Mouse (Mus musculus) forebrain, embryonic 16.5 days (tissue): Measurements from ENCODE around the gene Ackr2. TPM values are rescaled to one million over a fixed set of nuclear protein-coding genes. Genes with fewer than 3 reads are reported as not detected.

ENCODE experiments used
- ATAC-seq: fragments of 200-750 bp; cut with Nextera tagmentation; 2 replicates; pipeline ENCODE4 v1.8.0; 2017; ENCODE audit warnings: mild to moderate bottlenecking, moderate library complexity
- H3K27ac ChIP-seq: fragments of 300-500 bp; sonication (generic); 2 replicates; pipeline ENCODE4 v1.5.1; 2014; ENCODE audit warnings: low read length, control low read depth
- H3K27me3 ChIP-seq: fragments of 300-500 bp; sonication (generic); replicated peaks from 2 replicates; pipeline ENCODE4 v1.6.1; 2014; ENCODE audit warnings: low read length; ENCODE audit not compliant: control insufficient read depth, insufficient read depth
- H3K36me3 ChIP-seq: fragments of 300-500 bp; sonication (generic); 2 replicates; pipeline ENCODE4 v1.6.1; 2014; ENCODE audit not compliant: control insufficient read depth, insufficient read depth
- H3K4me1 ChIP-seq: fragments of 300-500 bp; sonication (generic); replicated peaks from 2 replicates; pipeline ENCODE4 v1.6.1; 2014; ENCODE audit warnings: low read length; ENCODE audit not compliant: control insufficient read depth, insufficient read depth
- H3K4me2 ChIP-seq: fragments of 300-500 bp; sonication (generic); 2 replicates; pipeline ENCODE4 v1.6.1; 2014; ENCODE audit warnings: mild to moderate bottlenecking, low read length, control low read depth
- H3K4me3 ChIP-seq: fragments of 300-500 bp; sonication (generic); replicated peaks from 2 replicates; pipeline ENCODE4 v1.5.1; 2014; ENCODE audit warnings: mild to moderate bottlenecking, low read length, control low read depth
- H3K9ac ChIP-seq: fragments of 300-500 bp; sonication (generic); replicated peaks from 2 replicates; pipeline ENCODE4 v1.6.1; 2014; ENCODE audit warnings: low read depth, low read length, control low read depth
- H3K9me3 ChIP-seq: fragments of 300-500 bp; sonication (generic); 2 replicates; pipeline ENCODE4 v1.6.1; 2016; ENCODE audit warnings: low read length; ENCODE audit not compliant: control insufficient read depth
- WGBS: fragments of 180-500 bp; shearing (Covaris S2); extraction: QIAGEN DNeasy Blood & Tissue Kit; methylation state at CpG from one replicate; pipeline ENCODE4 v1.1.7; 2014; 5-methylcytosine and 5-hydroxymethylcytosine counted together
- polyA plus RNA-seq: library from polyadenylated mRNA; unstranded; fragments of >200 nt; fragmentation: Nextera tagmentation; extraction: Ambion mirVana; gene quantifications from 2 replicates; pipeline ENCODE4 v1.2.1, GENCODE M21; 2015

The Ackr2 gene
- polyA plus RNA-seq, 1 experiment from 2014 or later, result 2.6 TPM

- H3K9ac ChIP-seq, result no peak overlapping the region
- ATAC-seq, result no peak
- no peaks in the 10 kb centered on the region for H3K9me3 ChIP-seq
- no peak overlapping the region for H3K4me3 ChIP-seq
- H3K4me1 ChIP-seq, result no peaks in the 10 kb centered on the region
- H3K27me3 ChIP-seq, result no peaks in the 10 kb centered on the region
- WGBS, result 92% methylated on average over 17 of the region's 17 CpGs
- H3K4me2 ChIP-seq, result no peak overlapping the region
- H3K27ac ChIP-seq, result no peak overlapping the region
- H3K36me3 ChIP-seq, result no peaks in the 10 kb centered on the region
Measured at GRCm38 (mm10) chr9:121908321-121908720, 10.2 kb downstream of the Ackr2 start.

- Histone ChIP-seq H3K36me3 (no peaks in the 10 kb centered on the region), H3K9me3 (no peaks in the 10 kb centered on the region), H3K4me3 (no peak overlapping the region), H3K9ac (no peak overlapping the region), H3K4me2 (no peak overlapping the region), H3K4me1 (no peaks in the 10 kb centered on the region), H3K27ac (no peak overlapping the region), H3K27me3 (no peaks in the 10 kb centered on the region)
- WGBS, result 87% methylated on average over 6 of the region's 6 CpGs
- no peak for ATAC-seq
Measured at GRCm38 (mm10) chr9:121909635-121910034, 11.5 kb downstream of the Ackr2 start.

GRCm38 (mm10) chr9:121911196-121911595, 13.0 kb downstream of the Ackr2 start:
- H3K9me3 ChIP-seq, result no peaks in the 10 kb centered on the region
- H3K27ac ChIP-seq, result no peak overlapping the region
- no peaks in the 10 kb centered on the region for H3K4me1 ChIP-seq
- WGBS, result 91% methylated on average over 7 of the region's 7 CpGs
- no peaks in the 10 kb centered on the region for H3K27me3 ChIP-seq
- H3K36me3 ChIP-seq, result no peaks in the 10 kb centered on the region
- H3K4me2 ChIP-seq, result no peak overlapping the region
- no peak for ATAC-seq
- no peak overlapping the region for H3K9ac ChIP-seq
- no peak overlapping the region for H3K4me3 ChIP-seq

- no peaks in the 10 kb centered on the region for H3K36me3 ChIP-seq
- H3K4me1 ChIP-seq, result no peaks in the 10 kb centered on the region
- ATAC-seq, result no peak
- H3K27me3 ChIP-seq, result no peaks in the 10 kb centered on the region
- 83% methylated on average over 4 of the region's 4 CpGs for WGBS
- no peak overlapping the region for H3K27ac ChIP-seq
- no peaks in the 10 kb centered on the region for H3K9me3 ChIP-seq
- H3K9ac ChIP-seq, result no peak overlapping the region
- no peak overlapping the region for H3K4me2 ChIP-seq
- no peak overlapping the region for H3K4me3 ChIP-seq
Measured at GRCm38 (mm10) chr9:121912786-121913185, 14.6 kb downstream of the Ackr2 start.

- no peak for ATAC-seq
- H3K27me3 ChIP-seq, result no peaks in the 10 kb centered on the region
- H3K4me2 ChIP-seq, result no peak overlapping the region
- H3K27ac ChIP-seq, result no peak overlapping the region
- 85% methylated on average over 8 of the region's 8 CpGs for WGBS
- H3K9ac ChIP-seq, result no peak overlapping the region
- no peaks in the 10 kb centered on the region for H3K36me3 ChIP-seq
- H3K9me3 ChIP-seq, result no peaks in the 10 kb centered on the region
- no peak overlapping the region for H3K4me3 ChIP-seq
- H3K4me1 ChIP-seq, result no peaks in the 10 kb centered on the region
Measured at GRCm38 (mm10) chr9:121914226-121914757, 16.1 kb downstream of the Ackr2 start.

- ATAC-seq, result no peak
- Histone ChIP-seq H3K4me1 (no peaks in the 10 kb centered on the region), H3K4me3 (no peak overlapping the region), H3K9me3 (no peaks in the 10 kb centered on the region), H3K36me3 (no peaks in the 10 kb centered on the region), H3K4me2 (no peak overlapping the region), H3K9ac (no peak overlapping the region), H3K27me3 (no peaks in the 10 kb centered on the region), H3K27ac (no peak overlapping the region)
- 90% methylated on average over 10 of the region's 10 CpGs for WGBS
Measured at GRCm38 (mm10) chr9:121915056-121915455, 16.9 kb downstream of the Ackr2 start.

GRCm38 (mm10) chr9:121916102-121916501, 17.9 kb downstream of the Ackr2 start, which contains the start of gene Cyp8b1:
TSS of gene Cyp8b1 (minus strand) at chr9:121916305.
- Histone ChIP-seq H3K9me3 (no peaks in the 10 kb centered on the region), H3K9ac (no peak within 1 kb of the TSS), H3K4me3 (no peak within 1 kb of the TSS), H3K4me1 (no peaks in the 10 kb centered on the region), H3K27ac (no peak within 1 kb of the TSS), H3K4me2 (no peak within 1 kb of the TSS), H3K27me3 (no peaks in the 10 kb centered on the region), H3K36me3 (no peaks in the 10 kb centered on the region)
- no peak for ATAC-seq
- 80% methylated on average over 8 of the region's 8 CpGs for WGBS

GRCm38 (mm10) chr9:121919027-121919501, 20.9 kb downstream of the Ackr2 start:
- no peak overlapping the region for H3K9ac ChIP-seq
- no peak overlapping the region for H3K4me3 ChIP-seq
- H3K27ac ChIP-seq, result no peak overlapping the region
- H3K4me1 ChIP-seq, result no peaks in the 10 kb centered on the region
- no peaks in the 10 kb centered on the region for H3K36me3 ChIP-seq
- ATAC-seq, result no peak
- no peak overlapping the region for H3K4me2 ChIP-seq
- H3K9me3 ChIP-seq, result no peaks in the 10 kb centered on the region
- WGBS, result 71% methylated on average over 10 of the region's 10 CpGs
- H3K27me3 ChIP-seq, result no peaks in the 10 kb centered on the region

- H3K27ac ChIP-seq, result no peak overlapping the region
- H3K36me3 ChIP-seq, result no peaks in the 10 kb centered on the region
- no peaks in the 10 kb centered on the region for H3K9me3 ChIP-seq
- H3K4me2 ChIP-seq, result no peak overlapping the region
- H3K4me3 ChIP-seq, result no peak overlapping the region
- H3K9ac ChIP-seq, result no peak overlapping the region
- H3K27me3 ChIP-seq, result no peaks in the 10 kb centered on the region
- WGBS, result 89% methylated on average over 8 of the region's 8 CpGs
- no peak for ATAC-seq
- no peaks in the 10 kb centered on the region for H3K4me1 ChIP-seq
Measured at GRCm38 (mm10) chr9:121923443-121923842, 25.3 kb downstream of the Ackr2 start.

GRCm38 (mm10) chr9:121923906-121924305, 25.8 kb downstream of the Ackr2 start:
- Histone ChIP-seq H3K27ac (no peak overlapping the region), H3K4me2 (no peak overlapping the region), H3K36me3 (no peaks in the 10 kb centered on the region), H3K4me1 (no peaks in the 10 kb centered on the region), H3K9me3 (no peaks in the 10 kb centered on the region), H3K4me3 (no peak overlapping the region), H3K9ac (no peak overlapping the region), H3K27me3 (no peaks in the 10 kb centered on the region)
- 47% methylated on average over 5 of the region's 5 CpGs for WGBS
- ATAC-seq, result no peak
